Mouse (Mus musculus): Measurements from ENCODE around the gene Ifitm6. TPM values are rescaled to one million over a fixed set of nuclear protein-coding genes. Genes with fewer than 3 reads are reported as not detected.
"Not testable (repeated sequence)": the region's sequence is repeated elsewhere in the genome, so short reads cannot be mapped to it uniquely, and the experiment has no call there.

The Ifitm6 gene
- total RNA-seq, 2 experiments from 2014 or later: not detected

- DNase-seq: no peak
- intact Hi-C loops (cut with DNase I): no loop called here
Observed at GRCm38 (mm10) chr7:141046931-141047580, 29.3 kb upstream of the Ifitm6 start.

GRCm38 (mm10) chr7:141042539-141042938 lies 24.8 kb upstream of the Ifitm6 start:
- intact Hi-C loops (cut with DNase I): loop anchor here (5.0 kb wide), 1 partner anchor 75 kb away; the partner anchor contains the start of gene Ifitm1

GRCm38 (mm10) chr7:141041661-141042060 lies 23.9 kb upstream of the Ifitm6 start:
- peak; percentile 80 for DNase-seq

More at GRCm38 (mm10) chr7:141042539-141042938, 24.8 kb upstream of the Ifitm6 start:
- DNase-seq: no peak

GRCm38 (mm10) chr7:141040867-141041606 lies 23.3 kb upstream of the Ifitm6 start:
- DNase-seq: no peak
- intact Hi-C loops (cut with DNase I): loop anchor here (5.0 kb wide), 1 partner anchor 74 kb away; the partner anchor contains the start of gene Ifitm1

More at GRCm38 (mm10) chr7:141041661-141042060, 23.9 kb upstream of the Ifitm6 start:
- intact Hi-C loops (cut with DNase I): loop anchor here (5.0 kb wide), 1 partner anchor 74 kb away; the partner anchor contains the start of gene Ifitm1

GRCm38 (mm10) chr7:141039386-141040107 lies 21.8 kb upstream of the Ifitm6 start:
- intact Hi-C loops (cut with DNase I): loop anchor here (5.0 kb wide), 1 partner anchor 72 kb away; the partner anchor contains the start of gene Ifitm1
- no peak for DNase-seq

- no peak for DNase-seq
- intact Hi-C loops (cut with DNase I): no loop called here
Observed at GRCm38 (mm10) chr7:141038090-141039032, 20.6 kb upstream of the Ifitm6 start.

- DNase-seq; intact Hi-C loops (cut with DNase I): not testable (repeated sequence)
Observed at GRCm38 (mm10) chr7:141036624-141037023, 18.9 kb upstream of the Ifitm6 start.

GRCm38 (mm10) chr7:141032458-141033167 lies 14.9 kb upstream of the Ifitm6 start:
- intact Hi-C loops (cut with DNase I): no loop called here
- no peak for DNase-seq

- no peak for DNase-seq
- intact Hi-C loops (cut with DNase I): no loop called here
Observed at GRCm38 (mm10) chr7:141030390-141030789, 12.7 kb upstream of the Ifitm6 start.

GRCm38 (mm10) chr7:141028831-141029230 lies 11.1 kb upstream of the Ifitm6 start, which contains the start of gene Gm17387:
Gm17387 (plus strand) TSS chr7:141029131.
- intact Hi-C loops (cut with DNase I): no loop called here
- no peak for DNase-seq

- intact Hi-C loops (cut with DNase I): no loop called here
- DNase-seq: no peak
Observed at GRCm38 (mm10) chr7:141026740-141027098, 9.0 kb upstream of the Ifitm6 start.

GRCm38 (mm10) chr7:141026097-141026739 lies 8.5 kb upstream of the Ifitm6 start:
- intact Hi-C loops (cut with DNase I): no loop called here
- no peak for DNase-seq

- intact Hi-C loops (cut with DNase I): no loop called here
- no peak for DNase-seq
Observed at GRCm38 (mm10) chr7:141024865-141025838, 7.4 kb upstream of the Ifitm6 start.

GRCm38 (mm10) chr7:141021489-141022449 lies 4.0 kb upstream of the Ifitm6 start:
- intact Hi-C loops (cut with DNase I): no loop called here
- no peak for DNase-seq

- intact Hi-C loops (cut with DNase I): no loop called here
- no peak for DNase-seq
Observed at GRCm38 (mm10) chr7:141019028-141019427, 1.3 kb upstream of the Ifitm6 start.
